Mouse (Mus musculus) small intestine, adult 2 months (tissue): ENCODE measurements around the gene Taok2.

Experiments
- CTCF ChIP-seq: fragments of 200-500 bp; IDR thresholded peaks from 2 replicates; pipeline ENCODE4 v1.5.1; 2012; ENCODE audit warnings: low read depth, mild to moderate bottlenecking, control low read depth, inconsistent platforms, low read length, moderate library complexity, mixed read lengths; ENCODE audit not compliant: insufficient replicate concordance, insufficient read length; ENCODE audit errors: extremely low read depth
- POLR2A ChIP-seq: fragments of 200-500 bp; IDR thresholded peaks from 2 replicates; pipeline ENCODE4 v1.6.1; 2012; ENCODE audit warnings: low read depth, mild to moderate bottlenecking, control low read depth, inconsistent platforms, low read length, moderate library complexity

- TF ChIP-seq CTCF = no peak
- no peak for TF ChIP-seq POLR2A
These were observed 66.9 kb downstream of the Taok2 start for GRCm38 (mm10) chr7:126817595-126817994.
